Mouse (Mus musculus) frontal cortex, postnatal 36 days (tissue): ENCODE measurements at regions not wholly inside any gene's neighbourhood (a gene's known extent, or its start where the extent isn't known, plus 50 kb on each side); places are given as distances from the start of the nearest gene placed in this dataset.

ENCODE experiments used
- DNase-seq, 2 experiments: peaks; one replicate each; pipeline ENCODE4 v3.0.0; 2022; ENCODE audit warnings: low spot score in 2 of 2

DNA sequence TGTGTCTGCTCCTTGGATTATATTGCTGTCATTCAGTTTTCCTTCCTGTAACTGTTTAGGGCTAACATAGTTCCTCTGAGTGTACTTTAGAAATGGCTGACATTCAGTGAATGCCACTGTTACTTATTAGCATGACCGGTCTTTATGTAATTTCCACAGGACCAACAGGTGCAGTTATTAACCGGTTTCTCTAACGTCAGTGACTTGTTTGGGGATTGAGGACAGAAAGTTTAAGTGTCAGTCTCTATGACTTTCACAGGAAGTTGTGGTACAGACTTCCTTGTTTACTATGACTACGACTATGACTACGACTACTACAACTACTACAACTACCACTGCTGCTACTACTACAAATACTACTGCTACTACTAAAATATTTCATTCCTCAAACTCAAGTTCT lies 170.4 kb upstream of the Ptger4 start:
- DNase-seq: no peak

GRCm38 (mm10) chr15:5416031-5416430 lies 172.0 kb upstream of the Ptger4 start:
- DNase-seq: no peak

DNA sequence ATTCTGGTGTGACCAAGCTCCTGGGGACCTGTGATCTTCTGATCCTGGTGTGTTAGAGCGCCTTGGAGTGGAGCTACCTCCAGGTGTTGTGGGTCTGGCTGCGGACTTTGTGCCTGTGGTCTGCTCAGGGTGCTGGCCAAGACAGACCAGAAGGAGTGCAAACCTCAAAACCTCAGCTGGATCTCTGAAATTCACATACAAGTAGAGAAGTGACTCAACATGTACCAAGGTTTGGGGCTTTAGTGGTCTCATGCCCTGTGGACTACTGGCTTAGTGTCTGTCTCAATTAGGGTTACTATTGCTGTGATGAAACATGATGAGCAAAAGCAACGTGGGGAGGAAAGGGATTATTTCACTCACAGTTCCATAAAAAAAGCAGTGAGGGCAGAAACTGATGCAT lies 182.7 kb upstream of the Ptger4 start:
- DNase-seq: no peak

- DNase-seq: no peak
Observed at GRCm38 (mm10) chr15:5427319-5428048, 183.5 kb upstream of the Ptger4 start.

- no peak for DNase-seq
Observed at GRCm38 (mm10) chr15:5432018-5432417, 188.0 kb upstream of the Ptger4 start.

DNA sequence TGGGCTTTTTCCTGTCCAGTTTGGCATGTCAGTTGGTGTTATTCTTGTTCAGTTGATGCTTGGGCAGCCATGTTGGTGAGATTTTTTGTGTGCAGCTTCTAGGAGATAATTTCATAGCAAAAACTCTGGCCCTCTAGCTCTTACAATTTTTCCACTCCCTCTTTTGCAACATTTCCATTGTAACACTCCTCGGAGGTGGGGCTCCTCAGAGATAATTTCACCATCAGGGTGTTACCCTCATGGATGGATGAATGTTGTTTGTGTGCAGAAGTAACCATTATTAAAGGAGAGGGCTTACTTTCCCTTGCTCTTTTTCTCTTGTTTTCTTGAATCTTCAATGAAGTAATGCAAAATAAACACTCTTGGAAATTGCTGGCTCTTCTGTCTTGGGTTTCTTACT lies 193.0 kb upstream of the Ptger4 start:
- DNase-seq: no peak

- DNase-seq: no peak
Observed at GRCm38 (mm10) chr15:5446040-5446755, 202.2 kb upstream of the Ptger4 start.

GRCm38 (mm10) chr15:5446756-5447314 lies 202.8 kb upstream of the Ptger4 start:
- DNase-seq: no peak

DNA sequence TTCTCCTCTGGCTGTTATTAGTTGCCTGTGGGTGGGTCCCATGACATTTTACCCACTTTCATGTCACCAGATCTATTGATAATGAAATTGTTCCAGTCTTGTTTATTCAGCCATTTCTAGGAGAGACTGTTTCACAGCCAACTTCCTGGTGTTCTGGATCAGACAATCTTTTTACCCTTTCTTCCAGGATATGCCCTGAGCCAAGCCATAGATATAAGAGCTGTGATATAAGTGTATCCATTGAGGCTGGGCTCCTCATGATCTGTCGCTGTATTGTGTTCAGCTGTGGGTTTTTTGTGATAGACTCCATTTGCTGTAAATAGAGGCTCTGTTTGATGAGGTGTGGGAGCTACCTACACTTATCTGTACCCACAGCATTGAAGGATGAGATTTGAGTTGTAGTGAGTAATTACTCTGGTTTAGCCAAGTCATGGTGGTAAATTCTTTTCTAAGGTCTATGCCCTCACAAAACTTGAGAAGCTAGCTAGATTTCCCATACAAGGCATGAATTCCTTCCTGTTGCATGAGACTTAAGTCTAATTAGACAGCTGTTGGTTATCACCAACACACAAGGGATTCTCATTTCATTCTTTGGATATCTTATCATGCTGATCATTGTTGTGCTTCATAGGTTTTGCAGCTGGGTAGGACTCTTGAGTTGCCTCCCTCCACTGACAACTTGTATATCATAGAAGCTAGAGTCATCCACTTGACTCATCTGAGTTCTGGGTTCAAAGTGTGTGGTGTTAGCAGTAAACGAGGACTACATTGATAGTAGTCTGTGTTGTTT lies 203.9 kb upstream of the Ptger4 start:
- no peak for DNase-seq

DNA sequence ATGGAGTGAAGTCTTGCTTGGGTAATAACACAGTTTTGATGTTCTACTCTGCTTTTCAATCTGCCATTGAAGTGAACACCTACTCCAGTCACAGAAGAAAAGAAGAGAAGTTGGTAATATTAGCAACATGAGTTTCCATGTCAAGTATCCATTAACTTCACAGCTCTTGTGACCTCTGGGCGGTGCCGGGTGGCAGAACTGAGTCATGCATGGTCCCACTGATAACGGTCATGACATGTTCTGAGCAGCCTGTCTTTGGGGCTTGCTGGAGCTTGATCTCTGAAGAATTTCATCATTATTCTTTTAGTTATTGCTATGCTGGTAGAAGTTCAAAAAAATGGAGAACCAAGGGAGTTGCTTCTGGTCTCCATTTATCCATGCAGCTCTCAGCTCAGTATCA lies 215.1 kb upstream of the Ptger4 start:
- DNase-seq: no peak

DNA sequence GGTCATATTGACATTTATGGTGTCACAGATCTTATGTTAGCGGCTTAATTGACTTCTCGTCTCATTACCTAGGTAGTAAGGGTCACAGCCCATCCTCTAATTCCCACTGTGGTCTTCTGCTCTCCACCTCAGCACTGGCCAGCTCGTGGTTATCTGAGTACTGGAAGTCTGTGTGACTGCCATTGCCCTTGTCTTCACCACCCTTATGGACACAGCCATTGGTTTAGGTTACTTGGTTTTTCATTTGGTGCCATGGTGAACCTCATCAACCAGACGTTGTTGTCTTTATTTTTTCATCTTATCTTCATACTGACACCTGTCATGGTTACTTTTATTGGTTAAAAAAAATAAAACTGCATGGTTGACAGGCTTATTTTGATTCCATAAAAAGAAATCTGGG lies 215.6 kb upstream of the Ptger4 start:
- no peak for DNase-seq

- no peak for DNase-seq
Observed at GRCm38 (mm10) chr15:5462651-5463050, 218.7 kb upstream of the Ptger4 start.

GRCm38 (mm10) chr15:5464732-5465131 lies 220.7 kb upstream of the Ptger4 start:
- DNase-seq: no peak

DNA sequence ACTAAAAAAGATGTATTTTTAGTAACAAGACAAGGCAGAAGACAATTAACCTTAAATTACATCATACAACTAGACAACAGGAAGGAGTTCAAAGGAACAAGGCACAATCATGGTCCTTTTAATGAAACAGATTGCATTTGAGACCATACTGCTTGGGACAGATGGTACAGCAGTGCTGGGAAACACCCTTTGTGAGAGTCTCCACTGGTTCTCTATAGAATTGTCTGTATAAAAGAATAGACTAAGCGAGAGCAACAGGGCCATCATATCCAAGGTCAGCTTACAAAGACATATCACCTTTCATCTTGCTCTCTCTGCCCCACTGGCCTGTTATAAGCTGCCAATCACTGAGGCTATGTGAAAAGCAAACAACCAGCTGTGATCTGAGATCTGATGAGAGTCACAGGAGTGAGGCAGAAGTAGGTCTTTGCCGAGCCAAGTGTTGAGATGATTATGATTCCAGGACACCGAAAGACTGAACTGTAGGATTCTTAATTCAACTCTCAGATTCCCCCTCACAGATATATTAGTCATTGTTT lies 224.6 kb upstream of the Ptger4 start:
- DNase-seq: no peak

GRCm38 (mm10) chr15:5475389-5475995 lies 231.5 kb upstream of the Ptger4 start:
- no peak for DNase-seq

GRCm38 (mm10) chr15:5493286-5493685 lies 249.3 kb upstream of the Ptger4 start:
- peak; percentile 2 to 17 for DNase-seq

DNA sequence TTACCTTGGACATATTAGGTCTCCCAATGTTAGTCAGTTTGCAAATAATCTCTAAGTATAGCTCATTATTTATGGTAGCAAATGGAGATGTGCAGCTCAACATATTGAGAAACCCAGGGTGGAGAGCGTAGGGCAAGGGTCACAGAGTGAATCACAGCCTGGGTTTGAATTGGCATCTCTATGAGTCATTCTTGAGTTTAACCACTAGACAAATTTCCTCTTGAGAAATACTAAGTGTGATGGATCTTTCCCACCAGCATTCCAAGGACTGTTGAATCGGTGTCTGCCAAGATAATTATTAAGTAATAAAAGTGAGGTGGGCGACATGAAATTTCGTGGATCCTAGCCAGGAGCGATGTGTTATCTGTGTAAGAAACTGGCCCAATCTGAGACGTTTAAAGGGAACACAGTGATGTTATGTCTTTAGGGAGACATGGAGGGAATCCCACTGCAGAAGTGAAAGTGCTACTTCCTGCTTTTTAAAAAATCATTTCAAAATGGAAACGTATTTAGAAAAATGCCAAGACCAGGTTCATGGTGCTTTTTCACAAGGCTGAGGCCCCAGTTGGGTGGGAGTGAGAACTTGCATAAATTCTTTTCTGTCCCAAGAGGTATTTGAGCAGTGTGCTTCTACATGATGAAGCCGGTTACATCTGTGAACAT lies 251.3 kb upstream of the Ptger4 start:
- no peak for DNase-seq

DNA sequence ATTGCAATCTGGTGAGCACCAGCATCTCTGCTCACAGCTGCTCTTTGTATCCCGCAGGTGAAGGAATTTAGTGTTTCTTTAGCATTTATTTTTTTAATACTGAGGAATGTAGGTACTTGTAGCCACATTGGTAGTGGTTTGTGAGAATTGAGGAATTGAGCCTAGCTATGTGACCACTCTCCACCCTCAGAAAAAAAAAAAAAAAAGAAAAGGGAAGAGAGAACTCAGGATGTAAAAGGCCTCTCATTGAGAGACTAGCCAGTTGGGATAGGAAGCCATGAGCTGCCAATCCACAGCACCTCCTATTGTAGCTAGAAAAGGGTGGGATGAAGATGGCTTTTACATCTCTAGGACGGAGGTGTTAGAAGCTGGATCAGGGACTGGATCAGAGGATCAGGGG lies 252.0 kb upstream of the Ptger4 start:
- DNase-seq: no peak

DNA sequence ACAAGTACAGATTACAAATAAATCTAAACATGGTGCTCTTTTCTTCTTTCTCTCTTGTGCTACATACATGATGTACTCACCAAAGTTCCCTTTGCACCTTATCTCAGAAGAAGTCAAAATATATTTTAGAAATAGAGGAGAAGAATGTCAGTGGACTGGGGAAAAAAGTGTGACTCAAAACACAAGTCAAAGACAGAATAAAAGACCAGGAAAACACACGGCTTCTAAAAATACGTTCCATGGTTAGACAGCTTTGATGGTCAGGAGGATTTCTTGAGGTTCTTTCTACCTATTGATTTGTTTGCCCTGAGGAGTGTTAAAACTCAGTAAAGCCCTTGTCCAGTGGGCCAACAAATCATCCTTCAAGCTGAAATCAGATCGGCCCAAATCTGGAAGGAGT lies 260.5 kb upstream of the Ptger4 start:
- DNase-seq: no peak

- no peak for DNase-seq
Observed at GRCm38 (mm10) chr15:5506848-5507544, 263.0 kb upstream of the Ptger4 start.

- DNase-seq: no peak
Observed at GRCm38 (mm10) chr15:5507545-5507913, 263.5 kb upstream of the Ptger4 start.
